Mouse (Mus musculus) G1E (cell line): ENCODE results near the gene Alkal2. TPM values are rescaled to one million over a fixed set of nuclear protein-coding genes. Genes with fewer than 3 reads are reported as not detected.
A peak's percentile ranks its signal among the peaks of the same experiment; 100 is the strongest.

Experiments used
- ATAC-seq: 2 replicates; pipeline ENCODE4 v1.8.0; 2016; ENCODE audit warnings: mild to moderate bottlenecking; ENCODE audit not compliant: insufficient number of reproducible peaks, poor library complexity, low FRiP score, severe bottlenecking; ENCODE audit errors: extremely low read depth
- DNase-seq: peaks from one replicate; pipeline ENCODE4 v3.0.0; 2012; ENCODE audit warnings: low spot score
- H3K27me3 ChIP-seq: 2 replicates; pipeline ENCODE4 v1.6.1; 2012; ENCODE audit warnings: mild to moderate bottlenecking, low read length, inconsistent platforms; ENCODE audit not compliant: insufficient read depth
- H3K36me3 ChIP-seq: replicated peaks from 2 replicates; pipeline ENCODE3; 2012; ENCODE audit warnings: mild to moderate bottlenecking, inconsistent platforms
- H3K4me1 ChIP-seq: 2 replicates; pipeline ENCODE4 v1.6.1; 2012; ENCODE audit warnings: low read depth, low read length, inconsistent platforms, mixed read lengths; ENCODE audit not compliant: insufficient read depth
- H3K4me3 ChIP-seq: 2 replicates; pipeline ENCODE4 v1.5.1; 2012; ENCODE audit warnings: low read depth, mild to moderate bottlenecking, inconsistent platforms, low read length, moderate library complexity, mixed read lengths
- H3K9me3 ChIP-seq: replicated peaks from 2 replicates; pipeline ENCODE4 v1.6.1; 2012; ENCODE audit warnings: inconsistent platforms
- CTCF ChIP-seq: IDR thresholded peaks from 2 replicates; pipeline ENCODE4 v1.5.1; 2012; ENCODE audit warnings: low read depth, low read length, inconsistent platforms, mixed read lengths
- GATA1 ChIP-seq: IDR thresholded peaks from 2 replicates; pipeline ENCODE4 v1.6.1; 2012; ENCODE audit warnings: borderline replicate concordance, low read length, inconsistent platforms, mixed read lengths
- GATA2 ChIP-seq: IDR thresholded peaks from 2 replicates; pipeline ENCODE4 v1.6.1; 2012; ENCODE audit warnings: low read depth, low read length, inconsistent platforms, borderline replicate concordance
- POLR2AphosphoS5 ChIP-seq: IDR thresholded peaks from 2 replicates; pipeline ENCODE4 v1.6.1; 2012; ENCODE audit warnings: low read depth, low read length, inconsistent platforms; ENCODE audit not compliant: insufficient replicate concordance
- TAL1 ChIP-seq: conservative IDR thresholded peaks from 2 replicates; pipeline ENCODE4 v1.6.1; 2012; ENCODE audit warnings: low read depth, low read length, inconsistent platforms, mixed read lengths
- polyA plus RNA-seq: library from polyadenylated mRNA; stranded (reverse); fragments of >175 nt; gene quantifications from 2 replicates; pipeline ENCODE4 v1.2.3, GENCODE M21; 2012
- total RNA-seq, 2 experiments: library from RNA; stranded (forward) in 1 of 2; stranded (reverse) in 1 of 2; fragments of 200-1000 nt in 1 of 2; fragments of >200 nt in 1 of 2; fragmentation: Nextera tagmentation in 1 of 2; gene quantifications; 2 replicates each; pipeline ENCODE4 v1.2.3; 2014 to 2017

Alkal2 gene
- total and polyA plus RNA-seq, 3 experiments, result not detected

- Histone ChIP-seq H3K4me3 (no peak overlapping the region), H3K36me3 (peaks cover 15% of the 10 kb centered on the region), H3K4me1 (no peaks in the 10 kb centered on the region), H3K27me3 (peaks cover 13% of the 10 kb centered on the region; the same call in 1 of the 2 replicates), H3K9me3 (peaks cover 6% of the 10 kb centered on the region)
- DNase-seq (no peak), ATAC-seq (no peak)
- no peak for TF ChIP-seq CTCF
- TF ChIP-seq GATA1, result no peak
- TF ChIP-seq GATA2, result no peak
- no peak for TF ChIP-seq TAL1
- no peak for TF ChIP-seq POLR2AphosphoS5
Observed at GRCm38 (mm10) chr12:30888003-30888402, 3.9 kb downstream of the Alkal2 start.

GRCm38 (mm10) chr12:30890067-30890466 lies 5.9 kb downstream of the Alkal2 start:
- peaks cover 28% of the 10 kb centered on the region for H3K36me3 ChIP-seq
- no peaks in the 10 kb centered on the region for H3K4me1 ChIP-seq
- TF ChIP-seq GATA1 (no peak), POLR2AphosphoS5 (no peak), GATA2 (no peak), TAL1 (no peak), CTCF (peak; percentile 53; the same call in 1 of the 2 replicates)
- no peaks in the 10 kb centered on the region for H3K9me3 ChIP-seq
- ATAC-seq (0 out of 2 replicates have a peak, but pooled peaks have one; percentile 37), DNase-seq (no peak)
- peaks cover 2% of the 10 kb centered on the region; the same call in 1 of the 2 replicates for H3K27me3 ChIP-seq
- no peak overlapping the region for H3K4me3 ChIP-seq

- Histone ChIP-seq H3K36me3 (peaks cover 36% of the 10 kb centered on the region), H3K4me1 (no peaks in the 10 kb centered on the region), H3K27me3 (peaks cover 2% of the 10 kb centered on the region; the same call in 1 of the 2 replicates), H3K9me3 (no peaks in the 10 kb centered on the region), H3K4me3 (no peak overlapping the region)
- TF ChIP-seq TAL1 (no peak), GATA1 (no peak), GATA2 (no peak), CTCF (no peak), POLR2AphosphoS5 (no peak)
- ATAC-seq, result no peak
- DNase-seq, result no peak
Observed at GRCm38 (mm10) chr12:30891438-30891837, 7.3 kb downstream of the Alkal2 start.

- TF ChIP-seq TAL1 (no peak), GATA2 (no peak), CTCF (no peak), GATA1 (no peak), POLR2AphosphoS5 (no peak)
- ATAC-seq (no peak; the same call in 1 of the 2 replicates), DNase-seq (no peak)
Observed at GRCm38 (mm10) chr12:30897039-30897438, 12.9 kb downstream of the Alkal2 start.

GRCm38 (mm10) chr12:30908658-30909057 lies 24.5 kb downstream of the Alkal2 start:
- no peak for TF ChIP-seq CTCF
- no peak for TF ChIP-seq TAL1
- no peak for TF ChIP-seq GATA1
- no peak for TF ChIP-seq POLR2AphosphoS5
- TF ChIP-seq GATA2, result no peak
- ATAC-seq (no peak), DNase-seq (no peak)
- no peak overlapping the region for H3K4me3 ChIP-seq
- H3K36me3 ChIP-seq, result peaks cover 46% of the 10 kb centered on the region
- H3K4me1 ChIP-seq, result peaks cover 40% of the 10 kb centered on the region
- H3K9me3 ChIP-seq, result no peaks in the 10 kb centered on the region
- H3K27me3 ChIP-seq, result peaks cover 11% of the 10 kb centered on the region

More at GRCm38 (mm10) chr12:30897039-30897438, 12.9 kb downstream of the Alkal2 start:
- Histone ChIP-seq H3K36me3 (peaks cover 65% of the 10 kb centered on the region), H3K9me3 (no peaks in the 10 kb centered on the region), H3K4me1 (no peaks in the 10 kb centered on the region), H3K27me3 (no peaks in the 10 kb centered on the region), H3K4me3 (no peak overlapping the region)

- ATAC-seq (no peak), DNase-seq (no peak)
- Histone ChIP-seq H3K9me3 (no peaks in the 10 kb centered on the region), H3K27me3 (peaks cover 13% of the 10 kb centered on the region), H3K4me3 (no peak overlapping the region), H3K36me3 (peaks cover 35% of the 10 kb centered on the region), H3K4me1 (peaks cover 39% of the 10 kb centered on the region)
- TF ChIP-seq CTCF, result no peak
- 0 out of 2 replicates have a peak, but pooled peaks have one; percentile 6 for TF ChIP-seq TAL1
Observed at GRCm38 (mm10) chr12:30909881-30910280, 25.8 kb downstream of the Alkal2 start.

GRCm38 (mm10) chr12:30910860-30911259 lies 26.7 kb downstream of the Alkal2 start:
- Histone ChIP-seq H3K27me3 (peaks cover 13% of the 10 kb centered on the region), H3K4me1 (peaks cover 39% of the 10 kb centered on the region), H3K4me3 (peak overlapping the region; percentile 81), H3K36me3 (peaks cover 27% of the 10 kb centered on the region), H3K9me3 (no peaks in the 10 kb centered on the region)
- TF ChIP-seq GATA2 (no peak), POLR2AphosphoS5 (no peak), GATA1 (no peak)
- DNase-seq (no peak), ATAC-seq (0 out of 2 replicates have a peak, but pooled peaks have one; percentile 31)
